Mouse (Mus musculus) CD4-positive, CD25-positive, alpha-beta regulatory T cell, adult 4 months (primary cell): ENCODE measurements at regions not wholly inside any gene's neighbourhood (a gene's known extent, or its start where the extent isn't known, plus 50 kb on each side); places are given as distances from the start of the nearest gene placed in this dataset.

Experiments used
- ATAC-seq: one replicate; pipeline ENCODE4 v1.8.0; 2017

DNA sequence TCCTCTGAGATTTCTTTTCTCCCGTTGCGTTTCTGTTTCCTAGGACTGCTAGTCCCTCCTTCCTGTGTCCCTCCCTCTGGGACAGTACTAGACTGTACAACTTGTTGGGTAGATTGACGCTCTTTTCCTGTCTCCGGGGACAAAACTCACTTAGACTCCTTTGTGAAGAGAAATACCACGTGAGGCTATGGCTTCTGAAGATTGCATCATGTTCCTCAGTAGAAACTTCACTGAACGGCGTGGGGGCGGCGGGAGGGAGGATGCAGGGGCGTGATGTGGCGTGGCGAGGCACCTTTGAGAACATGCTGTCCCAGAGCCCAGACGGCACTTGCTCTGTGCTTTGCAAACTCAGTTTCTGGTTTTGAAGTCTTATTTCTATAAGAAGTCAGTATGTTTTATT is 78.5 kb downstream of the Spata18 start:
- ATAC-seq = no peak

DNA sequence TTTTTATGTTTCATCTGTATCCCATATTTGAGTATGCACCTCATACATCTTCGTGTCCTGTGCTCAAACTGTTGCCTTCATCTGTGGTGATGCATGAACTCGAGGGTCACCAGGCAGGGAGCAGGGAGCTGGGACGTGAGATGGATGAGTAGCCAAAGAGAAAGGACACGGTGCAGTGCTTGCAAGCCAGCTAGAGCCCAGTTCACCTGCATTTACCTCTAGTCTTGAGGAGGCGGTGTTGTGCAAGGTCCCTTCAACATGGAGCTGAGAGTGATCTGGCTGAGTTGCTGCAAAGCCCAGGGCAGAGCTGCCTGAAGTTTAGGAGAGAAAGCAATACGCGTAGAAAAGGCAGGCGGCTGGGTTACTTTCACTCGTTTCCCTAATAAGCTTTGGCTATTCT is 80.2 kb downstream of the Spata18 start:
- ATAC-seq = no peak

DNA sequence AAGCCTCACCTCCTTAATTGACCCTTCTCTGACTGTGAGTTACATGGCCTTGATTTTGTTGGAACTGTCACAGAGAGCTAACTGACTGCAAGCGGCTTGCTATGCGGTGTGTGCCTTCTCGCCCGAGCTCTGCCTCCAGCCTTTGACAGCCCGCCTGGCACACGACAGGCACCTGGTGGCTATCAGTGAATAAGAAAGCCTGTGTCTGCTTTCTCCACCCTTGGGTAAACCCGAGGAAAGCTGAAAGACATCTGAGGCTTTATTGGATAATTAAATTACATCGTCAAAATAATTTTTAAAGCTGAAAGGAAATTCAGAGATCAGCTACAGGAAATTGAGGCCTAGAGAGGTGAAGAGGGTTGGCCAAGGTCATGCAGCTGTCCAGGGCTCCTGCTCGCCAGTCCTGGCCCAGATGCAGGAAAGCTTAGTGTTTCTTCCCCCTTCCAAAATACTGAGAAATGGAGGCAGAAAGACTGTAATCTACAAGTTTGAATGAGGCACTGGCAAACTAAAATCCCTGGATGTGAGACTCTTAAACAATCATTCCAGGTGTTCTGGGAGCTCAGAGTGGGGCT is 80.9 kb downstream of the Spata18 start:
- no peak for ATAC-seq

DNA sequence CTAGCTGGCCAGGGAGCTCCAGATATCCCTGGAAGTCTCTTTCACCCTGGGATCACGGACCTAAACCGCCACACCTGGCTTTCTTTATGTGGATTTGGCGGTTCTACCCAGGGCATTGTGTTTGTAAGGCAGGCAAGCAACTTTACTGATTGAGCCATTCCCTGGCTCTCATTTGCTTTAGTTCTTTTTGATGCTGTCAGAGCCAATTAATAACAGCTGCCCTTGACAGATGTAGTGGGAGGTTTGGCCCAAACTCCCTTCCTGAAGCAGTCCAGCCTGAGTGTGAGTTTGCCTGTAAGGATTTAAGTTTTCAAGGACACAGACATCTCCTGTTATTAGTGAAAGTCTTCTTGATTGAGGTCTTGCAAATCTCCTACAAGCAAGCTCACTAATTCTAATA is 89.6 kb downstream of the Spata18 start:
- ATAC-seq = no peak

DNA sequence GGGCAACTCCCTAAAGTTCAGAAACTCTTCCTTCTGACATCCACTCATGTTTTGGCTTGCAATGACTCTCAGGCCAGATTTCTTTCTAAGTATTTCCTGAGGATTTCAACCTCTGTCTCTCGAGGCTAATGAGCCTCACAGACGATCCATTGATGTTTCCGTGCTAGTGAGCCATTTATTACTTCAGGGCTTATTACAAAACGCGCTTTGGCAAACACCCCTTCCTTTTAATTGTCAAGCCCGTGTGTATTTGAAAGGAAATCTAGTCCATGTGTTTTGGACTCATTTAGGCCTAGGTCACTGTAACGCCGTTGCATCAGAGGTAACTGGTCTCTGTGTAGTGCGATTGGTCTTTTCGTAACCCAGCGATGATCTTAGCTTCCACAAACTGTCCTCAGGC is 90.3 kb downstream of the Spata18 start:
- ATAC-seq = no peak

DNA sequence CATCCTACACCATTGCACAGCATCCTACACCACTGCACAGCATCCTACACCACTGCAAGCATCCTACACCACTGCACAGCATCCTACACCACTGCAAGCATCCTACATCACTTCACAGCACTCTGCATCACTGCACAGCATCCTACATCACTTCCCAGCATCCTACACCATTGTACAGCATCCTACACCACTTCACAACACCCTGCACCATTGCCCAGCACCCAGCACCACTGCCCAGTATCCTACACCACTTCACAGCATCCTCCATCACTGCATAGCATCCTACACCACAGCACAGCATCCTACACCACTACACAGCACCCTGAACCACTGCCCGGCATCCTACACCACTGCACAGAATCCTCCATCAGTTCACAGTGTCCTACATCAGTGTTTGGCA is 92.8 kb downstream of the Spata18 start:
- no peak for ATAC-seq

DNA sequence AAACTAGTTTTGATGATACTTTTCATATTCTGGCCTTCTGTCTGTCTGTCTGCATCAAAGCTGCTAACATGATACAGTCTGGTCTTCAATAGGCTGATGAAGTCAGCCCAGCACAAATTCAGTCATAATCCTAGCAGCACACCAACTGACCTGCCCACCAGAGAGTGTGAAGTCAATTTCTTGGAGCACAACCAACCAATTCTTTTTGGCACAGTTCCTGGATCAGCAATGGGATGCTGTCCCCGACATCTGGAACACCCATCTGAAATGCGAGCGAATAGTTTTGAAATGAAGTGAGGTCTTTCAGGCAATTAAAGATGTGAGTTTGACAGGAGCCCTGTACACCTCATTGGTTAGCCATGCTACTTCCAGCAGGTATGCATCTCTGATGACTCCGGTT is 98.6 kb downstream of the Spata18 start:
- ATAC-seq = no peak

DNA sequence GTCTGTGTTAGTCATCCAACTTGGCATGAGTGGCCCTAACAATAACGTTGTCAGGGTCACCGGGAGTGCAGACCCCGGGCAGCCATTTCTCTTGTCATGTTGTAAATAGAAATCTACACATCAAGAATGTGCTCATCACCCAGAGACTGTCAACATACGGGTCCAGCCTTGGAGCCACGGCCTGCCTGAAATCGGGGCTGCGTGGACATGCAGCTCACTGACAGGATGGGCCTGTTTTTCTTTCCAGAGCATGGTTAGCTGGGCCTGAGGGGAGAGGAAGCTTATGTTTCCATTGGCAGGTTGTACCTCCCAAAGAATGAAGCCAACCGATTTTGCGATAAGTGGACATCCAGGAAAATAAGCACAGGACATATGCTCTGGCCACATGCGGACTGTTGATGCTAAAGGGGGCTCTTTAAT is 101.1 kb downstream of the Spata18 start:
- ATAC-seq = no peak

DNA sequence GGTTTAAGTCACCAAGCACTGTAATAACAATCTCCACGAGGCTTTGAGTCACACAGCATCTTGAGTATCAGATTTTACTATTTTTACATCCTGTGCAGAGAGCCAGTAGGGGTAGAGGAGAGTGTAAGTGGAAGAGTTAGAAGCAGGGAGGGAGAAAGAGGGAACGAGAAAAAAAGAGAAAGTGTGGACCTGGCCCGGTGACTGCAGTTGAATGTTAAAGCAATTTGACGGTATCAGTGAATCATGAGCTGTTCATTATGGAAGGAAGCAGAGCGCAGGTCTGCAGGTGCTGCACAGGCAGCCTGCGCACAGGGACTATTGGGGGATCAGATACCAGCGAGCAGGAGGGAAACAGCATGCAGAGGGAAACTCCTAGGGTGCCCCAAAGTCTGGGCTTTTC is 102.6 kb downstream of the Spata18 start:
- ATAC-seq = no peak

DNA sequence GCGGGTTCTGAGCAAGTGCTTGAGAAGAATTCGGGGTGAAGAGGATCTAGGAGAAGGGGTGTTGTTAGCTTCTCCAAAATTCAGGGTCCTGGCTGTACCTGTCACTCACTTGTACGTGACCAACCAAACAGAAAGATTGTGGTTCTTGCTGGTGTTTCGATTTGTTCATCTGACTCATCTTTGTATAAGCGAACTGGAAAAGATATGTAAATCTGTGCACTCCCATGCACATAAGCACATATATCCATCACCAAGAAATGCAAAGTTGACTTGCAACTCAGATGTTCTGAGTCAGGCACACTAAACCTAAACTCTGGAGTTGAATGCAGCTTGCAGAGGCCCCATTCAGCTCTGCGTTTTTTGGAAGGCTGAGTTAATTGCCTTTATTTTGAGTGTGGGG is 107.4 kb downstream of the Spata18 start:
- no peak for ATAC-seq

DNA sequence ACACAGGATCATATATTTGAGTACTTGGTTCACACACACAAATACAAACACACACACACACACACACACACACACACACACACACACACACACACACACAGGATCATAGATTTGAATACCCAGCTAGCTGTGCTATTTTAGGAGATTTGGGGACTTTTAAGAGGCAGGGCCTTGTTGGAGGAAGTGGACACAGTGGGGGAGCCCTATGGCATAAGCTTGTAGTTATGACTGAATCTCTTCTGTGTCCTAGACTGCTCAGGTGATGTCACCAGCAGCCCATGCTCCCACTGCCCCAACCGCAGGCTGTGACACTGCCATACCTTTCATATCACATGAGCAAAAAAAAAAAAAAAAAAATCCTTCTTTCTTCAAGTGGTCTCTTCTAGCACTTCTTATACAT is 110.1 kb downstream of the Spata18 start:
- ATAC-seq = no peak

DNA sequence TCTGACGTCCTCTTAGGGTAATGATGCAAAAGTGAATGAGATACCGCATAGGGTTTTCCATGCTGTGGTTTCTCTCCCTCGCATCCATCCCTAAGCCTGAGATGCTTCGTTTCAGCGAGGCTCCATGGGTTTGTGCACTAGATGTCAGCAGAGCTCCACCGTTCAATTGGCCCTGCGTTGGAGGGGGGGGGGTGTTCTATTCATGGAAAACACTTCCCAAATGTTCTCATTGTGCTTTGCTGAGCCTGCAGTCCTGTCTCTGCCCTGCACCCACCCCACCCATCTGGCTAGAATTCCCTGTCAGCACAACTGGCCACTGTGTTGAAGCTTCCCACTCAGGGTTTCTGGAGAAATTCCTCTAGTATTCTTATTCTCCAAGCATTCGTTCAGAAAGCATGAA is 110.5 kb downstream of the Spata18 start:
- ATAC-seq = no peak

DNA sequence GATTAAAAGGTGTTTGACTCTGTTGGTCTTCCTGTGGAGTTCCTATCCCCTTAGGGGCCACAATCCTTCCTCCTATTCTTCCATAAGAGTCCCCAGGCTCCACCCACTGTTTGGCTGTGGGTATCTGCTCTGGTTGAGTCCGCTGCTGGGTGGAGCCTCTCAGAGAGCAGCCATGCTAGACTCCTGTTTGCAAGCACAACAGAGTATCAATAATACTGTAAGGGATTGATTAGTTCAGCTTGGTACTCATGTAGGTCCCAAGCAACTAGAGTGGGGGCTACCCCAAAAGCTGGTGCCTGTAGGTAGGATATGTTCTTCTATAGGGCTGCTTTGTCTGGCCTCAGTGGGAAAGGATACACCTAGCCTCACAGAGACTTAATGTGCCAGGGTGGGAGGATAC is 113.0 kb downstream of the Spata18 start:
- ATAC-seq = no peak

DNA sequence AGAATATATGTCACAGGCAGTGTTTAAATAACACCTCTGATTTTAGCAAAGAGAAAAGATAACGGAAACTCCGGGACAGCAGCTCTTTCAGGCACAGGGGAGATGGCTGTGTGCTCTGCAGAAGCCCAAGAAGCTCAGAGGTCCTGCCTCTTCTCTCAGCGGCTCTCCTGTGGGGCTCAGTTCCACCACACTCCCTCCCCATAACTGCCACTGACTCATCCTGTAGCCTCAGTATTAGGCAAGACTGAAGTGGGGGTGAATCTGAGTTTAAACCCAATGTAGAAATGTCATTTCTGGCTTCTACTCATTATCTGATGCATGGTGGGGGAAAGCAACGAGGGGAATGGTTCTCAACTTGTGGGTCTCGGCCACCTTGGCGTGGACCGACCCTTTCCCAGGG is 114.3 kb downstream of the Spata18 start:
- ATAC-seq = no peak

DNA sequence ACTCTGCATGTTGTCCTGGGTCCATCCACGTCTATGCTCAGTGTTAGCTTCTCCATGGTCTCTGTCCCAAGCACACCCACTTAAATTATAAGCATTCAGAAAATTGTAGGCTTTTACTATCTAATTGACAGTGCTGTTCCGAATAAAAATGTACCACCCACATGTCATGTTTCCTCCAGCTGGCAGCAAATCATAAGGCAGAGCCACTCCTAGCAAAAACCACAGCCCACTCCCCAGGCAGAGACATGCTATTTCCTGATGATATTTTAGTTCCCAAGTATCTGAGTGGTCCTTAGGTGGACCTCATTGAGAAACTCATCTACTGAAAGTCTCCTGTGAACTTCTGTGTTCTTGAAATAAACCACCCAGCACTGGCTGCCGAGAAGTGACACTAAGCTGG is 117.1 kb downstream of the Spata18 start:
- ATAC-seq = no peak

DNA sequence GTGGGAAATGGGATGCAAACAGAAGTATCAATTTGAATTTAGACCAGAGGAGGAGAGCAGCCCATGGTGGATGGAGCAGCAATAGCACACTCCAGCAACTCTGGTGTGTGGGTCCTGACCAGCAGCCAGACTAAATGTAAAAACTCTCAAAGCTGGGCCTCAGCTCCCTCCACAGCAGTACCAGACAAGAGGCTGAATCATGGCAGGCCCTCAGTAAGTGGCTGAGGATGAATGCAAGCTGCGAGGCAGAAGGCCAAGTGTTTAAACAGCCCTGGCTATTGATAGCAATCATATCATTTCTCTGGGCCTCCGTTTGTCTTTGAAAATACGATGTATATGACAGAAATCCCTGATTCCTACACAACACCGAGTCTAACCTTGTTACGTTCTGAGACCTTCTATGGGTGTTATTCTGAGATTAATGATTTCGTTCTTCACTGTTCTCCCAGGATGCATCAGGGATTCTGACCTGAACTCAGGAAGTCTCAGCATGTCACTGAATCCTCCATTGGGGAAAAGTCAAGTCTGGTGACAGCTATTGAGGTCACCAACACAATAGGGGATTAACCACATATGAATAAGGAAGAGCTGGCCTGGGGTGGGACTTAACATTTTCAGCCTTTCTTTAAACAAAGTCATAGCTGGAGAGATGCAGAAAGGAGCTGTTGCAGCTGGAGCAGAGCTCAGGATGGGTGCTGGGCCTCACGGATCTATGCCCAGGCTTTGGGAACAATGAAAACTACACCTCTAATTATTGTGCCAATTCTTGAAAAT is 124.8 kb downstream of the Spata18 start:
- no peak for ATAC-seq

DNA sequence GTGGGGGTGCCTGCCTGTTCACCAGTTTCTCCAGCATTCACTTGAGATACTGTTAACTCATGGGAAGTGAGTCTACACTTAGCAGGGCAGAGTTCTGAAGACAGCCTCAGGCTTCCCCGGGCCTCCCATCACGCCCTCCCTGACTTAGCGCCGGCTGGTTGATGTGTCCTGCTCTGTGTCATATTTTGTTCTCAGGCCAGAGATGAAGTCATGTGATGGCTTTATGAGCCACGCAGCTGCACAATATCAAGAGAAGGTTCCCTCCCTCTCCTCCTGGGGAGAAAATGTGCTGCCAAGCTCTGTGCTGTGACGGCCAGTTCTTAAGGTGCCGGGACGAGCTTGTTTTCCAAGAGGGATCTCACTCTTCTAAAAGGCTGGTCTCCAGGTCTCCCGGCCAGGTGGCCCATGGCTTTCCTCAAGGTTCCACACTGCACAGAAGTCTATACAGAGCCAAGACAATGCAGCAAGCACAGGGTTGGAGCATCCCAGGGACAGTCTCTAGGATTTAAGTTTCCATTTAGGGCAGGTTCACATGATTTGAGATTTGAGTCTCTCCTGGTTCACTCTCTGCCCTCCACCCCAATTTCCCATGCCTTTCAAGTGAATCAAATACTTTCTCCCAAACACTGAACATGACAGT is 126.2 kb downstream of the Spata18 start:
- ATAC-seq = no peak

DNA sequence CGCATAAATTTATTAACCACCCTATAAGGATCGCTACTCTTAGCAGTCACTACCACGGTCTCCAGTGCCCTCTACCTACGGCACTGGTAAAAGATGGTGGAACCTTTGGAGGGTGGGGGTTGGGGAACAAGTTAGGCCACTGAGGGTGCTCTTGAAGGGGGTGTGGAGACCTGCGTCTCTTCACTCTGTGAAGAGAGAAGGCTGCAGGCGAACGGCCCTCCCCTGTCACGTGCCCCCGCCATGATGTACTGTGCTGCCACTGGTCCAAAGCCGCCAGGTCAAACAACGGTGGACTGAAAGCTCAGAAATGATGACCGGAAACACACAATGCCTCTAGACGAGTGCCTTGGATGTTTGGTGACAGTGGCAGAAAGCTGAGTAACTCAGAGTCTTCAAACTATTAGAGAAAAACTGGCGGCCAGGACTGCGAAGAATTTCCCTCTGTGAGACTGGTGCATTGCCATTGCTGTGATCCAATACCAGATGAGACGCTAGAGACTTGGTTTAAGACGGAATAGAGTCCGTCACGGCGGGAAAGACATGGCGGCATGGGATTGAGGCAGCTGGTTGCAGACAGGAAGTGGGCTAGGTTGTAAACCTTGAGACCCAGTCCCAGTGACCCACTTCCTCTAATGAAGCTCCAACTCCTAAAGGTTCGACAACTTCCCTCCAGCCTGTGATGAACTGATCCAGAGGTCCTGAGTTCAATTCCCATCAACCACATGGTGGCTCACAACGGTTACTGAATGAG is 130.2 kb downstream of the Spata18 start:
- ATAC-seq = no peak

DNA sequence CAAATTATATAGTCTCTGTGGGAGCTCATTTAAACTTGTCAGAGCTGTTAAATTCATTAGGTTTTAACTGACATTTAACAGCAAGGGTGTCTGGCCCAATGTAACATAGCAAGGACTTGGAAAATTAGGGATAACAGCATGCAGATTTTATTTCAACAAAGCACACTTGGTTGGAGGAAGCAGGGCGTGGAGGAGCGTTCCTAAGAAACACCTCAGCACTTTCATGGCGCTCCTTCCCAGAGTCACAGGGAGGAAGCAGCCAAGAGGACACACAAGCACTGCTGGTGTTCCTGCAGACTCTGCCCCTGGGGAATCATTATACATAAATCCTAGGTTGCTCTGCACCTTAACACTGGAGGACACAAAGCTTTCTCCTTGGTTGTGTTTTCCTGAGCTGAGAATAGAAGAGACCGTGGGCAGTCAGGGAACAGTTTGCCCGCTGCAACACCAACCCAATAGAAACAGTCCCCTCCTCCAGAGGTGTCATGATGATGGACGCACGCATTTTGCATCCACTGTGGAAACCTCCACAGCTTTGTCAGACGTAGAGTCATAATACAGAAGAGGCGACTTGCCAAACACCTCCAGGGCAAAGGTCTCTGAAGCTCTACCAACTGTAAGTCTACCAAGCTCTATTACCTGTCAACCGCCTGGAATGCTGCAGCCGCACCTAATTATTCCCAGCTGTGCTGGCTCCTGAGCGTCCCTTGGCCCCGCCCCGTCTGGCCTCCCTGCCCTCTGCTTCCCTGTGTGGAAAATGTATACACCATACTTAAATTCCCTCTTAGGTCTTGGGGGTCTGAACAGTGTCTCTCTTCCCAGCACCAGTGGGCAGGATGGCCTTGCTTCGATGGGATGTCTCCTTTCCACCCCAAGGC is 131.3 kb downstream of the Spata18 start:
- ATAC-seq = no peak

DNA sequence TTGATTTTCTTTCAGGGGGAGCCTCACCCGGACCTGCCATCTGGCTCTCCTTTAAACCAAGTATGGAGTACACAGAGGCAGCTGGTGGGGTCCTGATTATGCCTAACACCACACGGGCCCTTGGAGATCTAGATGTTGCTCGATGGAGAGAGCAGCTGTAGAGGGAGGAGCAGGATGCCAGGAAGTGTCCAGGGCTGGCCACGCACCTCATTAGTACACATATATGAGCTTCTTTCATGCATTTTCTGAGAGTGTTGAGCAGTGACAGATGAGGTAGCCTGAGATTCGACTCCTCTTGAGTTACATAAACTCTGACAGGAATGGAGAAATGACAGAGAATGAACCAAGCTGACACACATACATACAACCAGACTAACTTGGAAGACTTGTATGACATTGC is 136.1 kb downstream of the Spata18 start:
- no peak for ATAC-seq

DNA sequence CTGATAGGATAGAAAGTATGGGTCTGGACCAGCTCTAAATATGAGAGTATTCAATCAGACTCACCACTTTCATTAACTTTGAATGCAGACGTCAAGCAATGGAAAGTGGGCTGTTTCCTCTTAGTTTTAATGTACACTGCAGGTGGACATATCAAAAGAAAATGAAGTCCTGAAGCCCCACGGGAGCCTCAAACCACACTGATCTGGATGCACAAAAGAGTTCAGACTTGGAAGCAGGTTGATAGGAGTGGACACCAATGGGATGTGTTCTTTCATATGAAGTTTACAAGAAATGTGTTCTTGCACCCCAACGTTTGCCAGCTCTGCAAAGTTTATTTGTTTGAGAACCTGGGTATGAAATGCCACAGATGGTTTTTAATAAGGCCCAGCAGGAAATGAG is 141.0 kb downstream of the Spata18 start:
- no peak for ATAC-seq

DNA sequence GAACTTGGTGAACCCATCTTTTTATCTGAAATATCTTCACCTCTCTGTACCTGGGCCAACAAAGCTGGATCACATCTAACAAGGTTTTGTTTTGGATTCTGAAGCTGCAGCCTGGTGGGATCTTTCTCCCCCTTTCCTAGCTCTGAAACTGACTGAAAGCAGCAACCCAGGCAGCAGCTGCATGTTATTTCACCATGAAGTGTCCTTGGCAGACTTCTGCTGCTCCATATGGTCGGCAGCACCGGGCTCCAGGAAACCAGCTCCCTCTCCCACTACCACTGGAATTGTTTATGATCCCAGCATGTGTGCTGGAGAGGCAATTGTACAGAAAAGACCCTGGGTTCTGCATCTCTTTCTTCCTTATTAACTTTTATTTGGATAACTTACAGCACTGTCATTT is 145.0 kb downstream of the Spata18 start:
- no peak for ATAC-seq

DNA sequence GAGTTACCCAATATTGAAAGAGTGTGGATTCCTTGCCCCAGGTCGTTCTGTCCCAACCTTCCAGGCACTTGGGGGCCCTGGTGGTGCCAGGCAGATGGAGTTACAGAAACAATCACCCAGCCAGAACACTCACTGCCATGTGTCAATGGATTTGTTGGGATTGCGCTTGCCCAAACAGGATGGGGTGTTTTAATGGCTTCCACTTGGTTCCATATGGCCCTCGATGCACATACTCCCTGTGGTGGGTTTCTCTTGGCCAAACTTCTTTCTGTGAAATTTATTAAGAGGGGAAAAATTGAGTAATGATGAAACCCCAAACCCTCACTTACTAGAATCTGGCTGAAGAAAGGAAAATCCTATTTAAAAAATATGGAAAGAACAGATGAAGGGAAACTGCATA is 146.8 kb downstream of the Spata18 start:
- no peak for ATAC-seq
